Mouse (Mus musculus): ENCODE results near the gene Megf11. TPM values are rescaled to one million over a fixed set of nuclear protein-coding genes. Genes with fewer than 3 reads are reported as not detected.

Gene Megf11
- total and polyA plus RNA-seq, 3 experiments: 0.08 to 0.93 TPM; not detected in 1

DNA sequence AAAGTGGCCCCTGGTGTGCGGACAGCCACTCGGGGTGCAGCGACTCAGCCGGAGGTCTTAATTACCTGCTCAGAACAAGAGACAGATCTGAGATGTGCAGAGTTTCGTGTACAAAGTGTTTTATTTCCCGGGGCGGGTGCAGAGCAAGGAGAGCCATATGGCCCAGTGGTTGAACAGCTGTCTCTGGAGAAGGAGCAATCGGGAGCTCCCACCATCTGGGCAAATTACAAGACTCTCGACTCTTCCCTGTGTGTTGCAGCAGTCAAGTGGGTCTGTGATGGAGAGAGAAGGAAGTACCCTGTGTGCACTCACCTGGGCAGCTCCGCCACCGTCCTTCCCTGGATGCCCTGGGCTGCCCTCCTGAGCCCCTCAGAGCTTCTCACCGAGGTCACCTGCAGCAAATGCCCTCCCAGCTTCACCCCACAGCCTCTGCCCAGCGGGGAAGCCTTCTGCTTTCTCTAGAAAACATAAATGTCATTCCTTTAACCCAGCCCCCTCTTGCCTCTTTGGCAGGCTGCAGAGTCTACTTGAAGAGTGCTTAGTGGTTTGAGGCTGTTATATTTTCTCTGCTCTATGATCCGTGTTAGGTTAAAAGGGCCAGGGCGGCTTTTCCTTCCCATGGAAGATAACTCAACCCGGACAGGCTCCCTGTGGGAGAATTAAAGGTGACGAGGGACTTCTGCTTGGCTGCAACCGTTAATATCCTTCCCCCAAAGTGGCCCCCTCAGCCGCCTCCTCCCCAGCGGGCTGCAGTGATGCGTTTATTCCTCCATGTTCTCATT is 138.0 kb downstream of the Megf11 start:
- H3K27ac ChIP-seq (ENCODE audit: control insufficient read depth, low read depth, low read length): no peak overlapping the region
- H3K27me3 ChIP-seq (ENCODE audit: control insufficient read depth in 1 of 2, insufficient read depth in 2 of 2, low read length in 2 of 2): peaks cover 5 to 7% of the 10 kb centered on the region in 2 experiments; a peak in 3 of 4 replicates
- H3K9me3 ChIP-seq (replicated peaks; ENCODE audit: insufficient read depth, low read length): no peaks in the 10 kb centered on the region
- H3K4me3 ChIP-seq (ENCODE audit: control insufficient read depth in 1 of 2, insufficient read depth in 1 of 2, low read depth in 2 of 2, low read length in 2 of 2): no peak overlapping the region
- TF ChIP-seq CHD1 (IDR thresholded peaks at IDR 0.05; ENCODE audit: low read depth, low read length) (no peak), ELF1 (IDR thresholded peaks at IDR 0.05; ENCODE audit: low read depth, low read length) (no peak), MEF2A (IDR thresholded peaks at IDR 0.05; ENCODE audit: extremely low read depth, insufficient replicate concordance, low read depth, low read length, poor library complexity, severe bottlenecking) (no peak), CTCF (IDR thresholded peaks at IDR 0.05 in 2 of 3, conservative IDR thresholded peaks at IDR 0.05 in 1 of 3; ENCODE audit: control insufficient read depth in 1 of 3, insufficient read depth in 1 of 3, low read depth in 2 of 3, low read length in 3 of 3, poor library complexity in 1 of 3, severe bottlenecking in 1 of 3) (no peak), HCFC1 (IDR thresholded peaks at IDR 0.05; ENCODE audit: low read depth, low read length) (no peak), MXI1 (IDR thresholded peaks at IDR 0.05; ENCODE audit: low read depth, low read length) (no peak), MYB (IDR thresholded peaks at IDR 0.05; ENCODE audit: low read depth, low read length) (no peak), GATA1 (IDR thresholded peaks at IDR 0.05; ENCODE audit: low read depth, low read length) (no peak), USF2 (IDR thresholded peaks at IDR 0.05; ENCODE audit: borderline replicate concordance in 1 of 2, insufficient read depth in 1 of 2, low read depth in 1 of 2, low read length in 2 of 2) (no peak), RAD21 (IDR thresholded peaks at IDR 0.05; ENCODE audit: low read depth, low read length) (no peak), CHD2 (IDR thresholded peaks at IDR 0.05; ENCODE audit: low read length) (no peak), TBP (IDR thresholded peaks at IDR 0.05; ENCODE audit: low read depth, low read length) (no peak), MAFK (IDR thresholded peaks at IDR 0.05; ENCODE audit: borderline replicate concordance, low read depth, low read length) (no peak), E2F4 (IDR thresholded peaks at IDR 0.05; ENCODE audit: borderline replicate concordance, low read depth, low read length) (no peak)
- no peaks in the 10 kb centered on the region for H3K4me1 ChIP-seq (ENCODE audit: control insufficient read depth in 1 of 2, insufficient read depth in 2 of 2, low read length in 2 of 2)
- DNase-seq (ENCODE audit: low read depth, low spot score): no peak
- H3K79me2 ChIP-seq (ENCODE audit: control insufficient read depth, insufficient read depth, low read length, poor library complexity): no peaks in the 10 kb centered on the region
- H3K36me3 ChIP-seq (ENCODE audit: control insufficient read depth in 1 of 2, insufficient read depth in 2 of 2, low read length in 2 of 2): no peaks in the 10 kb centered on the region
- no peak overlapping the region for H3K9ac ChIP-seq (ENCODE audit: control insufficient read depth, low read depth, low read length, poor library complexity, severe bottlenecking)

DNA sequence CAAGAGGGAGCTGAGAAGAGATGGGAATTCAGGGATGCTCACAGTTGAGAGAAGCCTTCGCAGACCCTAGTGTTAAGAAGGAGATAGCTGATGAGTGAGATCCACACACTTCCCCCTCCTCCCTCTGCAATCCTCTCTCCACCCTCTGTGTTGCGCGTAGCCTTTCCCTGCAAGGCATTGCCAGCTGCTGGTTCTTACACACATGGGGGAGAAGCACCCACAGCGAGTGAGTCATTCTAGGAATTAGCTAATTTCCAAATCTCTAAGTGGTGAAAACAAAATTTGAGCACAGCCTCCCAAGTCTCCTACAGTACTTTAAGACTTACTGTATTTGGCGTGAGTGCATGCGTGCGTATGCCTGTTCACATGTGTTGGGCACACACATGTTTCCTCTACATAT is 142.6 kb downstream of the Megf11 start:
- Histone ChIP-seq H3K9ac (ENCODE audit: control insufficient read depth, low read depth, low read length, poor library complexity, severe bottlenecking) (no peak overlapping the region), H3K4me3 (ENCODE audit: control insufficient read depth in 1 of 2, insufficient read depth in 1 of 2, low read depth in 2 of 2, low read length in 2 of 2) (no peak overlapping the region), H3K4me1 (ENCODE audit: control insufficient read depth in 1 of 2, insufficient read depth in 2 of 2, low read length in 2 of 2) (peaks cover 2 to 4% of the 10 kb centered on the region in 2 experiments; a peak in 2 of 4 replicates), H3K27ac (ENCODE audit: control insufficient read depth, low read depth, low read length) (no peak overlapping the region), H3K79me2 (ENCODE audit: control insufficient read depth, insufficient read depth, low read length, poor library complexity) (no peaks in the 10 kb centered on the region), H3K9me3 (replicated peaks; ENCODE audit: insufficient read depth, low read length) (no peaks in the 10 kb centered on the region), H3K36me3 (ENCODE audit: control insufficient read depth in 1 of 2, insufficient read depth in 2 of 2, low read length in 2 of 2) (peaks cover 0 to 4% of the 10 kb centered on the region in 2 experiments; a peak in 2 of 4 replicates), H3K27me3 (ENCODE audit: control insufficient read depth in 1 of 2, insufficient read depth in 2 of 2, low read length in 2 of 2) (peaks cover 3 to 5% of the 10 kb centered on the region in 2 experiments; a peak in 3 of 4 replicates)
- no peak for DNase-seq (ENCODE audit: low read depth, low spot score)
- no peak for TF ChIP-seq ZNF384 (IDR thresholded peaks at IDR 0.05; ENCODE audit: low read depth, low read length)
- no peak for TF ChIP-seq ZC3H11A (IDR thresholded peaks at IDR 0.05; ENCODE audit: low read depth, low read length)
- TF ChIP-seq MAX (IDR thresholded peaks at IDR 0.05; ENCODE audit: low read length): no peak
- no peak for TF ChIP-seq RAD21 (IDR thresholded peaks at IDR 0.05; ENCODE audit: low read depth, low read length)
- TF ChIP-seq MEF2A (IDR thresholded peaks at IDR 0.05; ENCODE audit: extremely low read depth, insufficient replicate concordance, low read depth, low read length, poor library complexity, severe bottlenecking): no peak
- no peak for TF ChIP-seq POLR2A (IDR thresholded peaks at IDR 0.05; ENCODE audit: control insufficient read depth in 1 of 2, insufficient read depth in 1 of 2, low read depth in 1 of 2, low read length in 2 of 2, poor library complexity in 1 of 2)
- no peak for TF ChIP-seq HCFC1 (IDR thresholded peaks at IDR 0.05; ENCODE audit: low read depth, low read length)
- no peak for TF ChIP-seq TBP (IDR thresholded peaks at IDR 0.05; ENCODE audit: low read depth, low read length)
- TF ChIP-seq NELFE (IDR thresholded peaks at IDR 0.05; ENCODE audit: low read depth, low read length): no peak
- TF ChIP-seq SIN3A (IDR thresholded peaks at IDR 0.05; ENCODE audit: low read length): no peak
- TF ChIP-seq CHD2 (IDR thresholded peaks at IDR 0.05; ENCODE audit: low read length): no peak
- TF ChIP-seq ELF1 (IDR thresholded peaks at IDR 0.05; ENCODE audit: low read depth, low read length): no peak
